Mouse (Mus musculus) Patski (cell line): ENCODE results near the gene Mrpl54. TPM values are rescaled to one million over a fixed set of nuclear protein-coding genes. Genes with fewer than 3 reads are reported as not detected.

Source experiments
- ATAC-seq: fragments of 100-300 bp; one replicate; pipeline ENCODE4 v1.8.0; 2021
- CTCF ChIA-PET: fragments of 350-600 bp; sonication (Branson Sonifier 250); formaldehyde crosslinking; loops from one replicate; lab custom pipeline; 2022; ENCODE audit warnings: inconsistent platforms; lab: Charles Lee
- POLR2A ChIA-PET: fragments of 350-600 bp; sonication (Branson Sonifier 250); formaldehyde crosslinking; loops from one replicate; lab custom pipeline; 2022; ENCODE audit warnings: antibody characterized with exemption, inconsistent platforms; lab: Charles Lee
- DNase-seq: peaks from one replicate; pipeline ENCODE4 v3.0.0-alpha.2; 2011; ENCODE audit warnings: low read depth, low spot score
- H3K27me3 ChIP-seq: fragments of 371-371 bp; one replicate; pipeline ENCODE4 v1.5.1; 2021
- CTCF ChIP-seq: fragments of 100-300 bp; IDR thresholded peaks from one replicate; pipeline ENCODE4 v1.5.1; 2021
- in situ Hi-C: fragments of 300-500 bp; cut with MboI; formaldehyde crosslinking; loops from 3 replicates; pipeline ENCODE4 v1.11.1; 2018; ENCODE audit warnings: low pct_unique_long_range_greater_than_20kb, mixed read lengths
- polyA plus RNA-seq: library from polyadenylated mRNA; unstranded; gene quantifications from one replicate; pipeline ENCODE4 v1.2.3, GENCODE M21; 2021

Gene Mrpl54
- polyA plus RNA-seq, 1 experiment from 2014 or later = 98.3 TPM

DNA sequence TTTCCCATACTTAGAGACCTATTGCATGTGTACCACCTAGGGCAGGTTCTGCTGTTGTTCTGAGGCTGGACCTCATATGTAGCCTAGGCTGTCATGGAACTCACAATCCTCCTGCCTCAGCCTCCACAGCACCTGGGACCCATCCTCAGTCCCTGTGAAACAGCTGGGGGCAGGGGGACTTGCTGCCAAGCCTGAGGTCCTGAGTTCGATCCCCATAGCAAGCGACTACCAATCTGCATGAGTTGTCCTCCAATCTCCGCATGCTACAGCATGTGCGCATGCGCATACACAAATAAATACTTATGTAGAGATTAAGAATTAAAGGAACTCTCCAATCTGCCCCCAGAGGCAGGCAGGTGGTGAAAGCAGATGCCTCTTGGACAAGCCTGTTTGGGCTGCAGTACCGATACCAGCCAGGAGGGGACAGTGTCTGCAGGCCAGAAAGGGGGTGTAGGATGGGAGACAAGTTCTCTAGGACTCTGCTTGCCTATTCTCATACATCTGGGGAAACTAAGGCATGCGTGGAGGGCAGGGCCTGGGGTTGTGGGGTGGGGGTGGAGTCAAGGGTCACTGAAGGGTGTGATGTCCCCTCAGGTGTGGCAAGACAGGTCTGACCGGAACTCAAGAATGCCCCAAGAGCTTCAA, 20.9 kb upstream of the Mrpl54 start:
- DNase-seq = no peak
- POLR2A ChIA-PET = no interaction called here
- no peak for TF ChIP-seq CTCF
- ATAC-seq = no peak
- in situ Hi-C loops = loop anchor here (5.0 kb wide), 2 partner anchors 65 to 165 kb away; partner anchors contain the start of gene Hmg20b
- H3K27me3 ChIP-seq = no peaks in the 10 kb centered on the region
- CTCF ChIA-PET = interaction anchor here (0.8 to 2.6 kb wide), 6 partner anchors 9 to 66 kb away, joined by 3 to 28 read pairs (median 5); no protein-coding TSS in a partner anchor

GRCm38 (mm10) chr10:81286586-81286985, 19.9 kb upstream of the Mrpl54 start:
- ChIA-PET CTCF (no interaction called here), POLR2A (no interaction called here)
- ATAC-seq (no peak), DNase-seq (no peak)
- no peaks in the 10 kb centered on the region for H3K27me3 ChIP-seq
- TF ChIP-seq CTCF = no peak
- in situ Hi-C loops = loop anchor here (5.0 kb wide), 2 partner anchors 66 to 166 kb away; partner anchors contain the start of gene Hmg20b

GRCm38 (mm10) chr10:81285694-81286450, 19.1 kb upstream of the Mrpl54 start:
- CTCF ChIA-PET = no interaction called here
- TF ChIP-seq CTCF = no peak
- in situ Hi-C loops = loop anchor here (5.0 kb wide), 2 partner anchors 66 to 166 kb away; partner anchors contain the start of gene Hmg20b
- H3K27me3 ChIP-seq = no peaks in the 10 kb centered on the region
- POLR2A ChIA-PET = interaction anchor here (0.7 to 2.5 kb wide), 2 partner anchors 18 to 19 kb away, joined by 3 to 8 read pairs; no protein-coding TSS in a partner anchor
- DNase-seq = peak; percentile 39
- peak; percentile 71 for ATAC-seq

- no peak for TF ChIP-seq CTCF
- ChIA-PET CTCF (interaction anchor here (2.0 kb wide), 1 partner anchor 8 kb away, joined by 5 read pairs; the partner anchor contains the start of gene Pip5k1c), POLR2A (interaction anchor here (0.8 to 2.5 kb wide), 2 partner anchors 16 to 339 kb away, joined by 6 to 8 read pairs; no protein-coding TSS in a partner anchor)
- in situ Hi-C loops = loop anchor here (5.0 kb wide), 2 partner anchors 68 to 168 kb away; partner anchors contain the start of gene Hmg20b
- no peaks in the 10 kb centered on the region for H3K27me3 ChIP-seq
- no peak for DNase-seq
- no peak for ATAC-seq
Measured at GRCm38 (mm10) chr10:81284719-81285118, 18.0 kb upstream of the Mrpl54 start.

GRCm38 (mm10) chr10:81284189-81284588, 17.5 kb upstream of the Mrpl54 start:
- in situ Hi-C loops = no loop called here
- CTCF ChIA-PET = interaction anchor here (1.2 to 2.0 kb wide), 2 partner anchors 9 kb away, joined by 3 to 5 read pairs; partner anchors contain the start of gene Pip5k1c
- DNase-seq (no peak), ATAC-seq (no peak)
- no peaks in the 10 kb centered on the region for H3K27me3 ChIP-seq
- POLR2A ChIA-PET = interaction anchor here (2.5 kb wide), 1 partner anchor 16 kb away, joined by 8 read pairs; no protein-coding TSS in a partner anchor
- no peak for TF ChIP-seq CTCF

GRCm38 (mm10) chr10:81279496-81279895, 12.8 kb upstream of the Mrpl54 start:
- no peak for DNase-seq
- POLR2A ChIA-PET = no interaction called here
- in situ Hi-C loops = no loop called here

DNA sequence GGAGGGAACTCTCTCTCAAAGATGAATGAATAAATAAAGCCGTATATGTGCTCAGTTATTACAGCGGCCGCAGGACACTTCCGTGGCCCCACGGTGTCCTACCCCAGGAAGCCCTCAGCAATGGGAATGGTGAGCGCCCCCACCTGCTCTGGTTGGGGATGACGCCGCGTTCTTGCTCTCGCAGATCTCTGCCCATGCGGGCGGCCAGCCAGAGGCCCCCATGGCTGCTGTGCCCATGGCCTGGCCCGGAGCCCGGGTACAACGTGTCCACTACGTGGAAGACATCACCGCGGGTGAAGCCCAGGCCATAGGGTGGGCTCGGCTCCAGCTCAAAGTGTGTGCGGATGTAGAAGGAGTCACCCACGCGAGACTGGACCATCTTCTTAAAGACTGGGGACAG, 10.9 kb upstream of the Mrpl54 start:
- no peaks in the 10 kb centered on the region for H3K27me3 ChIP-seq
- in situ Hi-C loops = no loop called here
- DNase-seq = no peak
- ChIA-PET POLR2A (no interaction called here), CTCF (interaction anchor here (0.7 to 1.7 kb wide), 3 partner anchors 10 to 12 kb away, joined by 3 to 5 read pairs (median 3); partner anchors contain the start of gene Apba3)
- no peak for TF ChIP-seq CTCF
- ATAC-seq = no peak

More at GRCm38 (mm10) chr10:81279496-81279895, 12.8 kb upstream of the Mrpl54 start:
- no peaks in the 10 kb centered on the region for H3K27me3 ChIP-seq
- CTCF ChIA-PET = interaction anchor here (1.2 kb wide), 1 partner anchor 26 kb away, joined by 3 read pairs; no protein-coding TSS in a partner anchor
- ATAC-seq = no peak
- TF ChIP-seq CTCF = no peak

DNA sequence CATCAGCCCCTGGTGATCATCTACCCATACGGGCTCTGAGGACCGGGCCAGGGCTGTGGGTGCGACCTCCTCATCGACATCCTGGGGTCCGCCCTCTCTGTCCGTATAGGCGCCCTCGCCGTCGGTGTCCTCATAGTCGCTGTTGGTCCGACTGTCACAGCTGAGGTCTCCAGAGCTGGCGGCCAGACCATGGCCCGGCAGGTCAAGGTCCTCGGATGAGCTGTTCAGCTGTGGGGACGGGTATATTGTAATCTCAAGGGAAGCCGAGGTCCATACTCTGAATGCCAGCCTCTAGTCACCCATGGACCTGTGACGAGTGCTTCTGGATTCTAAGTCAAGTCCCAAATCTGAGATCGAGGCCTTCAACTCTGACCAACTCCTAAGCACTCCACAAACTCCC, 7.1 kb upstream of the Mrpl54 start:
- DNase-seq = no peak
- in situ Hi-C loops = no loop called here
- no peaks in the 10 kb centered on the region for H3K27me3 ChIP-seq
- ChIA-PET POLR2A (no interaction called here), CTCF (interaction anchor here (1.4 kb wide), 1 partner anchor 19 kb away, joined by 4 read pairs; the partner anchor contains the start of gene Pip5k1c)
- TF ChIP-seq CTCF = no peak
- no peak for ATAC-seq

- no peak for TF ChIP-seq CTCF
- ChIA-PET CTCF (no interaction called here), POLR2A (no interaction called here)
- DNase-seq (no peak), ATAC-seq (no peak)
- in situ Hi-C loops = no loop called here
- no peaks in the 10 kb centered on the region for H3K27me3 ChIP-seq
Measured at GRCm38 (mm10) chr10:81272356-81272755, 5.6 kb upstream of the Mrpl54 start.
